Mouse (Mus musculus) C2C12 (cell line): Measurements from ENCODE around the gene Disp2. TPM values are rescaled to one million over a fixed set of nuclear protein-coding genes. Genes with fewer than 3 reads are reported as not detected.

Source experiments
- H3K27me3 ChIP-seq: one replicate; pipeline ENCODE4 v1.6.1; 2011; ENCODE audit not compliant: control insufficient read depth, insufficient read depth, insufficient read length
- H3K36me3 ChIP-seq: one replicate; pipeline ENCODE4 v1.6.1; 2011; ENCODE audit not compliant: control insufficient read depth, insufficient read depth
- H3K4me3 ChIP-seq: one replicate; pipeline ENCODE4 v1.5.1; 2011; ENCODE audit warnings: mild to moderate bottlenecking, control low read depth; ENCODE audit not compliant: poor library complexity, insufficient read depth, severe bottlenecking
- H3K79me2 ChIP-seq: one replicate; pipeline ENCODE4 v1.6.1; 2011; ENCODE audit not compliant: control insufficient read depth, insufficient read depth
- H3K79me3 ChIP-seq: one replicate; pipeline ENCODE4 v1.6.1; 2011; ENCODE audit warnings: low read depth, control low read depth
- H3ac ChIP-seq: one replicate; pipeline ENCODE3; 2011; ENCODE audit warnings: low read depth; ENCODE audit not compliant: control insufficient read depth, insufficient read length
- CEBPB ChIP-seq: IDR thresholded peaks from one replicate; pipeline ENCODE4 v1.6.1; 2011; ENCODE audit warnings: low read depth, mild to moderate bottlenecking, control low read depth, moderate library complexity
- CTCF ChIP-seq: IDR thresholded peaks from one replicate; pipeline ENCODE4 v1.5.1; 2011; ENCODE audit not compliant: control insufficient read depth, insufficient read depth, insufficient read length
- FOSL1 ChIP-seq: IDR thresholded peaks from one replicate; pipeline ENCODE4 v1.8.0; 2011; ENCODE audit warnings: mild to moderate bottlenecking, low read length; ENCODE audit not compliant: poor library complexity, insufficient read depth, severe bottlenecking
- MAX ChIP-seq: IDR thresholded peaks from one replicate; pipeline ENCODE4 v1.6.1; 2011; ENCODE audit warnings: mild to moderate bottlenecking, control low read depth
- MYOD1 ChIP-seq: IDR thresholded peaks from one replicate; pipeline ENCODE4 v1.6.1; 2011; ENCODE audit warnings: low read depth; ENCODE audit not compliant: control insufficient read depth, insufficient read length
- MYOG ChIP-seq: IDR thresholded peaks from one replicate; pipeline ENCODE4 v1.6.1; 2011; ENCODE audit not compliant: control insufficient read depth, insufficient read length; ENCODE audit errors: extremely low read depth
- USF1 ChIP-seq: IDR thresholded peaks from one replicate; pipeline ENCODE4 v1.6.1; 2011; ENCODE audit warnings: low read depth, mild to moderate bottlenecking, control low read depth, moderate library complexity
- polyA plus RNA-seq: library from polyadenylated mRNA; unstranded; fragments of >200 nt; fragmentation: generic; extraction: Trizol; gene quantifications from one replicate; pipeline ENCODE4 v1.2.1, GENCODE M21; 2012; ENCODE audit warnings: missing spikeins

The Disp2 gene
- polyA plus RNA-seq, 1 experiment = 0.05 TPM

DNA sequence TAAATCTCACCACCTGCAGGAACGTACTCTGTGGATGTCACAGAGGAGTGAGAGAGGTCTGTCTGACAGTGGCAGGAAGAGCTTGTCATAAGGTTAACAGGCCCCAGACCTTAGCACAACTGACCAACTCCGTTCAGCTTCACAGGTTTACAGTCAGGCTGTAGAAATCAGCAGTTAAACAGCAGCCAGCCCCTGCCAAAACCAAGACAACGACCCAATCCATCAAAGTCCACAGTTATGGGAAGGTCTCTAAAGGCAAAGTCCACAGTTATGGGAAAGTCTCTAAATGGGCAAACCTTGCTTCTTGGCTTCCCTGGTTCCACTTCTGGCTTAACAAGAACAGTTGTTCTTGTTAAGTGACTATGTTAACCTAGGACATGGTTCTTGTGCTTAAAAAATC, 64.9 kb downstream of the Disp2 start:
- no peak overlapping the region for H3K4me3 ChIP-seq
- H3K27me3 ChIP-seq = no peaks in the 10 kb centered on the region
- H3K79me2 ChIP-seq = no peaks in the 10 kb centered on the region
- no peaks in the 10 kb centered on the region for H3K79me3 ChIP-seq
- no peaks in the 10 kb centered on the region for H3K36me3 ChIP-seq
- H3ac ChIP-seq = no peak overlapping the region
- TF ChIP-seq MAX (no peak), MYOD1 (no peak), MYOG (no peak), FOSL1 (no peak), CEBPB (no peak), CTCF (no peak), USF1 (no peak)

DNA sequence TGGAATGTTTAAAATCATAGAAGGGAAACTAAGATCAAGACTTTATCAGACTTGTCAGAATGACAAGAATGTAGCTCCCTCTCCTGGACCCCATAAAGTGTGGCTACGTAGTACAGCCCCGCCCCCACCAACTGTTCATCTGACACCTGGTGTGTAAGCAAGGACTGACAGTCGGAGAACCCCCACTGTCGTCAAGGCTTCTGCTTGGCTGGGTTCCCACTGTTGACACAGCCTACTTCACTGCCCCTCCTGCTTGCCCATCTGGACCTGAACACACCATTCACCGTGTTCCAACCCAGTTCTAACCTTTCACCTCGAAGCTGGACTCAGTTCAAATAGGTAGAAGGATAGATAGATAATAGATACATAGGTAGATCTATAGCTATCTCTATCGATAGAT, 66.7 kb downstream of the Disp2 start:
- TF ChIP-seq FOSL1 = no peak
- TF ChIP-seq USF1 = no peak
- no peak for TF ChIP-seq CEBPB
- TF ChIP-seq MYOG = no peak
- TF ChIP-seq MAX = no peak
- TF ChIP-seq CTCF = no peak
- TF ChIP-seq MYOD1 = no peak
- Histone ChIP-seq H3K79me2 (no peaks in the 10 kb centered on the region), H3K36me3 (no peaks in the 10 kb centered on the region), H3K27me3 (no peaks in the 10 kb centered on the region), H3ac (no peak overlapping the region), H3K79me3 (no peaks in the 10 kb centered on the region), H3K4me3 (no peak overlapping the region)

DNA sequence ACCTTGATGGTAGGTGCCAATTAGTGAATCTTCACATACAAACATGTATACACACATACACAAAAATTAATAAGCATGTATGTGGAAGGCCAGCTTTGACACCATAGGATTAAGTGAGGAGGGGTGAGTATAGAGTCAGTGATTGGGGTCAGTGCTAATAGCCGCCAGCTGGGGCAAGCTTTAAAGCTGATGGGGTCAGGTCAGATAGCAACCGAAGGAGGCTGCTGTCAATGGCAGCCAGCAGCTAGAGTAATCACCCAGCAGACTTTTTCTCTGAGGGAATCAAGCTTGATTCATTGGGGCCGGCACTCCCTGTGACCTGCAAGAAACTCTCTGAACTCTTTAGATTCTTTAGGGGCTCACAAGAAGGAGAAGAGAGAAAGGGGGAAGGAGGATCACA, 72.2 kb downstream of the Disp2 start:
- Histone ChIP-seq H3K36me3 (no peaks in the 10 kb centered on the region), H3K4me3 (no peak overlapping the region), H3K79me3 (no peaks in the 10 kb centered on the region), H3ac (no peak overlapping the region), H3K27me3 (no peaks in the 10 kb centered on the region), H3K79me2 (no peaks in the 10 kb centered on the region)
- TF ChIP-seq MYOD1 (no peak), FOSL1 (no peak), MAX (no peak), CTCF (no peak), CEBPB (no peak)

Other genes starting within 250 kb of the Disp2 start
- gene Bmf, start 230.0 kb upstream of the Disp2 start, polyA plus RNA-seq = 0.42 TPM
- gene Bub1b, start 181.5 kb upstream of the Disp2 start, polyA plus RNA-seq = 54.9 TPM
- gene Pak6, start 116.4 kb upstream of the Disp2 start, polyA plus RNA-seq = 0.13 TPM
- gene Ankrd63, start 75.8 kb upstream of the Disp2 start, polyA plus RNA-seq = 0.02 TPM
- gene Plcb2, start 51.3 kb upstream of the Disp2 start, polyA plus RNA-seq = not detected
- 10.3 TPM for gene Inafm2, start 34.0 kb upstream of the Disp2 start, polyA plus RNA-seq
- gene Ccdc9b, start 17.1 kb upstream of the Disp2 start, polyA plus RNA-seq = 9.3 TPM
- not detected for gene Phgr1, start 7.0 kb upstream of the Disp2 start, polyA plus RNA-seq
- 76.0 TPM for gene Knstrn, start 34.3 kb downstream of the Disp2 start, polyA plus RNA-seq
- 15.2 TPM for gene Ivd, start 82.2 kb downstream of the Disp2 start, polyA plus RNA-seq
- gene Bahd1, start 120.7 kb downstream of the Disp2 start, polyA plus RNA-seq = 8.6 TPM
- 21.3 TPM for gene Chst14, start 146.8 kb downstream of the Disp2 start, polyA plus RNA-seq
- 9.3 TPM for gene Ccdc32, start 249.7 kb downstream of the Disp2 start, polyA plus RNA-seq